Comparison of ENCODE assay signal across 8 mouse cellular contexts in the genomic region with DNA sequence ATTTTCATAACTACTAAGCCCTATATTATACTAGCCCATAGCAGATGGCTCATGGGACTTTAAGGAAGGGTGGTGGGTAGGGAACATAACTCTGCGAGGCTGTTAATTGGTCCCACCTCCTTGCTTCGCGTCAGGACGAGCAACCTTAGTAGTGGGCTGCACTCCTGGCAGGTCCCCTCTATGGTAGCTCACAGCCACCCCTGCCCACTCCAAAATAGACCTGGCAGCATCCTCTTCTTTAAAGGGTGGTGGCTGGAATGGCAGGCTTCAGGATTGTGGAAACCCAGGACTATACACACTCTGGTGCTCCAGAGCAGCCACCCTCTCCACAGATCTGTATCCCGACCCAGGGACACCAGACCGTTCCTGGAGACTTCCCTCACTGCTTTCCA. TPM values are rescaled to one million over a fixed set of nuclear protein-coding genes. Genes with fewer than 3 reads are reported as not detected.
DNase-seq lines count a peak whose midpoint lies in the region; ATAC-seq and TF ChIP-seq lines count a peak whose summit lies in the region.

No protein-coding gene starts in this region.

- TF ChIP-seq CTCF in liver, adult 2 months (IDR thresholded peaks at IDR 0.05; ENCODE audit: low read depth, low read length), result no peak

- H3K4me1 ChIP-seq in liver, adult 2 months (ENCODE audit: control insufficient read depth, insufficient read depth, low read length), result peaks cover 13% of the 10 kb centered on the region
- no peaks in the 10 kb centered on the region for H3K4me1 ChIP-seq in embryonic facial prominence, embryonic 11.5 days (ENCODE audit: control insufficient read depth, insufficient read depth, low read length)
- peaks cover 20% of the 10 kb centered on the region for H3K4me1 ChIP-seq in hindbrain, embryonic 16.5 days (ENCODE audit: control insufficient read depth, insufficient read depth, low read depth, low read length)

- H3K9ac ChIP-seq in liver, adult 2 months (ENCODE audit: low read depth, low read length), result peak overlapping the region; percentile 36
- H3K9ac ChIP-seq in embryonic facial prominence, embryonic 11.5 days (replicated peaks; ENCODE audit: low read length), result peak overlapping the region; percentile 89
- H3K9ac ChIP-seq in hindbrain, embryonic 16.5 days (ENCODE audit: low read depth, low read length), result peak overlapping the region; percentile 95

- no peak for DNase-seq in liver, adult 2 months (ENCODE audit: extremely low read depth, low read depth, low spot score)
- DNase-seq in liver, result no peak
- no peak for DNase-seq in embryonic facial prominence, embryonic 11.5 days (ENCODE audit: low spot score)
- no peak for DNase-seq in thymus, postnatal 4 days
- no peak for DNase-seq in ovary, adult 18-20 months (ENCODE audit: low spot score)
- no peak for DNase-seq in layer of hippocampus, postnatal 14 days (ENCODE audit: low spot score in 2 of 2)

- peaks cover 14% of the 10 kb centered on the region; the same call in 1 of the 2 replicates for H3K79me2 ChIP-seq in liver, adult 2 months (ENCODE audit: control insufficient read depth, insufficient read depth, low read length)

- peak overlapping the region; percentile 76 for H3K4me3 ChIP-seq in liver, adult 2 months (ENCODE audit: insufficient read depth, low read depth, low read length)
- H3K4me3 ChIP-seq in embryonic facial prominence, embryonic 11.5 days (ENCODE audit: low read depth, low read length), result peak overlapping the region; percentile 86
- peak overlapping the region; percentile 95 for H3K4me3 ChIP-seq in hindbrain, embryonic 16.5 days (ENCODE audit: low read length)

- peak overlapping the region; percentile 87 for H3K4me2 ChIP-seq in embryonic facial prominence, embryonic 11.5 days (ENCODE audit: low read depth, low read length)
- H3K4me2 ChIP-seq in hindbrain, embryonic 16.5 days (ENCODE audit: low read length), result peak overlapping the region; percentile 95

- H3K27me3 ChIP-seq in liver, adult 2 months (ENCODE audit: control insufficient read depth, insufficient read depth, low read length), result no peaks in the 10 kb centered on the region
- H3K27me3 ChIP-seq in embryonic facial prominence, embryonic 11.5 days (ENCODE audit: control insufficient read depth, insufficient read depth, low read length), result no peaks in the 10 kb centered on the region
- no peaks in the 10 kb centered on the region for H3K27me3 ChIP-seq in hindbrain, embryonic 16.5 days (replicated peaks; ENCODE audit: control insufficient read depth, insufficient read depth, low read length)

- H3K27ac ChIP-seq in liver, adult 2 months (replicated peaks; ENCODE audit: insufficient read depth, low read depth, low read length), result no peak overlapping the region
- H3K27ac ChIP-seq in embryonic facial prominence, embryonic 11.5 days (replicated peaks; ENCODE audit: low read depth, low read length), result no peak overlapping the region
- peak overlapping the region; percentile 85 for H3K27ac ChIP-seq in hindbrain, embryonic 16.5 days (ENCODE audit: low read depth, low read length)

- H3K36me3 ChIP-seq in liver, adult 2 months (ENCODE audit: control insufficient read depth, insufficient read depth, low read length), result peaks cover 3% of the 10 kb centered on the region; the same call in 1 of the 2 replicates
- no peaks in the 10 kb centered on the region for H3K36me3 ChIP-seq in embryonic facial prominence, embryonic 11.5 days (replicated peaks; ENCODE audit: control insufficient read depth, insufficient read depth, low read depth, low read length)
- no peaks in the 10 kb centered on the region for H3K36me3 ChIP-seq in hindbrain, embryonic 16.5 days (ENCODE audit: control insufficient read depth, insufficient read depth, low read length)

- peak; percentile 76 for ATAC-seq in embryonic facial prominence, embryonic 11.5 days (replicated peaks; ENCODE audit: insufficient number of reproducible peaks, low FRiP score, low TSS enrichment, low read depth)
- peak; percentile 83 for ATAC-seq in hindbrain, embryonic 16.5 days
- peak; percentile 28; the same call in 1 of the 2 replicates for ATAC-seq in monocyte, adult 5-6 weeks (replicated peaks; ENCODE audit: insufficient number of reproducible peaks, low FRiP score, low TSS enrichment, poor library complexity, severe bottlenecking)

- 5% methylated on average over 6 of the region's 6 CpGs for WGBS in liver, adult 2 months
- 9% methylated on average over 6 of the region's 6 CpGs for WGBS in embryonic facial prominence, embryonic 11.5 days
- 16% methylated on average over 6 of the region's 6 CpGs for WGBS in hindbrain, embryonic 16.5 days

- H3K9me3 ChIP-seq in embryonic facial prominence, embryonic 11.5 days (replicated peaks; ENCODE audit: control insufficient read depth, low read length), result no peaks in the 10 kb centered on the region
- no peaks in the 10 kb centered on the region for H3K9me3 ChIP-seq in hindbrain, embryonic 16.5 days (ENCODE audit: control insufficient read depth, low read length)

- TF ChIP-seq POLR2A in liver, adult 2 months (IDR thresholded peaks at IDR 0.05; ENCODE audit: extremely low read depth, insufficient read depth, low read length), result no peak

RNA-seq across cellular contexts. Expression of gene Letm1, which starts 0.4 kb away (rescaled TPM):
- total RNA-seq in liver, adult 2 months (2014; rRNA removed), result 17.9 and 19.0 TPM in 2 replicates
- polyA plus RNA-seq in liver, adult 2 months (2012; rRNA removed), result 48.5 and 66.4 TPM in 2 replicates
- 46.1 and 48.9 TPM in 2 replicates for polyA plus RNA-seq in embryonic facial prominence, embryonic 11.5 days (2014; fragmentation: Nextera tagmentation; extraction: Ambion mirVana)
- polyA plus RNA-seq in hindbrain, embryonic 16.5 days (2015; fragmentation: Nextera tagmentation; extraction: Ambion mirVana), result 68.7 and 75.6 TPM in 2 replicates
- total RNA-seq in monocyte, adult 5-6 weeks (2017), result 15.7 to 27.1 TPM (median 21.0 TPM) in 3 replicates
- 100 to 1,000 TPM in 1 of 2 experiments, 10 to 100 TPM in 1; 96.8 to 105 TPM for total RNA-seq in layer of hippocampus, postnatal 14 days (2021)

RNA-seq across cellular contexts. Expression of gene Nsd2, which starts 37.5 kb away (rescaled TPM):
- total RNA-seq in liver, adult 2 months (2014; rRNA removed), result 8.8 and 9.3 TPM in 2 replicates
- polyA plus RNA-seq in liver, adult 2 months (2012; rRNA removed), result 2.5 and 2.6 TPM in 2 replicates
- polyA plus RNA-seq in embryonic facial prominence, embryonic 11.5 days (2014; fragmentation: Nextera tagmentation; extraction: Ambion mirVana), result 73.6 and 78.1 TPM in 2 replicates
- 52.9 and 68.7 TPM in 2 replicates for polyA plus RNA-seq in hindbrain, embryonic 16.5 days (2015; fragmentation: Nextera tagmentation; extraction: Ambion mirVana)
- 28.8 to 58.1 TPM (median 35.7 TPM) in 3 replicates for total RNA-seq in monocyte, adult 5-6 weeks (2017)
- 100 to 1,000 TPM; 112 to 120 TPM for total RNA-seq in layer of hippocampus, postnatal 14 days (2021)

Comparison
In these comparisons a context has a peak if more than half of its experiments do, and no peak if none do; other contexts are left out.
1. H3K9ac ChIP-seq: peak in every context shown above with its lines; median percentile 95 in hindbrain, embryonic 16.5 days; 89 in embryonic facial prominence, embryonic 11.5 days; 36 in liver, adult 2 months.
2. ATAC-seq: peak in every context shown above with its lines; median percentile 83 in hindbrain, embryonic 16.5 days; 76 in embryonic facial prominence, embryonic 11.5 days; 28 in monocyte, adult 5-6 weeks.